Mouse (Mus musculus): ENCODE measurements at regions not wholly inside any gene's neighbourhood (a gene's known extent, or its start where the extent isn't known, plus 50 kb on each side); places are given as distances from the start of the nearest gene placed in this dataset.

GRCm38 (mm10) chr10:44981913-44982312 is 85.1 kb upstream of the Prep start:
- TF ChIP-seq CTCF (IDR thresholded peaks at IDR 0.05; ENCODE audit: control insufficient read depth, insufficient read depth, insufficient read length) (no peak), USF1 (IDR thresholded peaks at IDR 0.05; ENCODE audit: low read depth) (no peak)
